Mouse (Mus musculus): ENCODE measurements around the gene Cd300a.

Cd300a gene

DNA sequence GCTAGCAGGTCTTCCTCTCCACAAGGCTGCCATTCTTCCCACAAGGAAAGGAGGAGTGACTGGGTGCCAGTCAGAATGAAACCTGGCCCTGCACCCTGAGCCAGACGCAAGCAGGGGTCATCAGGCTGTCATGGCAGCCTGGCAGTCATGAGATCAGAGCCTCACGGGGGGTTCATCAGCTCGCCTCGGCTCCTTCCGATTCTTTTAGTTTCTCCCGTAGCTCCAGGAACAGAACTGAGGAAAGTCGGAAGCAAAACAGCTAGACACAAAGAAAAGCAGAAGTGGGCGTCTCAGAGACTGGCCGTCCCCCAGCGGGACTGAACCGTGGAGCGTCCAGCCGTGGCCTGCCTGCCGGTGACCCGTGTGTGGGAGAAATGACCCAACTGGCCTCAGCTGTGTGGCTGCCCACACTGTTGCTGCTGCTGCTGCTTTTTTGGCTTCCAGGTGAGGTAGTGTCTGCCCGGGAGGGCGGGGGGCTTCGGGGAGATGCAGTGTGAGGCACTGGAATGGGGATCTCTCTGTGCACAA lies at the start of gene Cd300a:
TSS of gene Cd300a (plus strand) at position 51 of the 528 bp plus-strand sequence.
- peak; percentile 52 for DNase-seq (ENCODE audit: low read depth, low spot score)

DNA sequence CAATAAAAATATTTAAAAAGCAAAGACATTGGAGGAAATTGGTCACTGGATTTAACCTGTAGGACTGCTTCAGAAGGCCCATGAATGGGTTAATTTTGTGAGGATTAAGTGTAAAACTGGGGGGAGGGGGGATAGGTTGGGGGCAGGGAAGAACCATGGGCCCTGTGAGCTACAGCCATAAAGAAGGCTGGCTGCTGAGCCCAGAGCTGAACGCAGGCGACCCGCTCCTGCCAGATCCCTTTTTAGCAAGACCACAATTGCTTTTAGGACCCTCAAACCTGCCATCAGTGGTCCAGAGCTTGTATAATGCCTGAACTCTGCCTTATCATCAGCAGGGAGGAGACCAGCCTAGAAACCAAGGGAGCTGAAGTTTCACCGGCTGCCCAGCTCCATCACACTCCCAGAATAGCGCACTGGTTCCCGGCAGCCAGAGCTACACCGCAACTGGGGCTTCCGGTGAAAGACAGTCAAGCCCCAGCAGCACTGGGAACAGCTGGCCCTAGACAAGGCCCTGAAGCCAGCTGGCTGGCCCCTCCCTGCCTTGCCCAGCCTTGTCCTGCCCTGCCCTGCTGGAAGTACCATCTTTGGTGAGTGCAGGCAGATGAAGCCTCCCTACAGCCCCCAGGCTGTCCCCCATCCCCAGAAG lies 45.9 kb upstream of the Cd300a start:
- DNase-seq (ENCODE audit: low read depth, low spot score) = no peak

DNA sequence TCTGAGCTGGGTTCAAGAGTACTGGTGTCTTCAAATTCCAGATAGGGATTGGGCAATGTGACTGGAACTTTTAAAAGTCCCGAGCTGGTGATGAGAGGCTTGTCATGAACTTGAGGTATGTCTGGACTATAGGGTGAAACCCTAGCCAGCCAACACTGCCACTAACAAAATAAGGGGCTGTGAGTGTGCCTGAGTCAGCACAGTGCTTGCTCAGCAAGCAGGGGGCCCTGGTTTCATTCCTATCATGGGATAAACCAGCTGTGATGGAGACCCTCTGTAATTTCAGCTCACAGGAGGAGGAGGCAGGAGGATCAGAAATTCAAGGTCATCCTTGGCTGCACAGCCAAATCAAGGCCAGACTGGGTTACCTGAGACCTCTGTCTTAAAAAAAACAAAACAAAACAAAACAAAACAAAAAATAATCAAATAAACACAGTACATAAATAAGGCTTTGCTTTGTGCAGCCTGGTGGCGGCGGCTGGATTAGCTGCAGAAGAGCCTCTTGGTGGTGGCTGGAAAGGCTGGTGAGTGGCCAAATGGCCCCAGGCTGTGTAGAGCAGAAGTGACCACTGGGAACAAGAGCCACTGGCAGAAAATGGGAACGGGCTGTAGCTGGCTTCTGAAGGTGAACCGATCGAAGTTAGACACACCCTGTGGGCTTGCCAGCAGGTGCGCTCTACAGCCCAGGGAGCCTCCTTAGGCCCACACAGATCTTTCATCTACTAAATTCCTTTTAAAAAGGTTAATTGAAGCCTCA lies 45.2 kb upstream of the Cd300a start:
- DNase-seq (ENCODE audit: low read depth, low spot score) = no peak

DNA sequence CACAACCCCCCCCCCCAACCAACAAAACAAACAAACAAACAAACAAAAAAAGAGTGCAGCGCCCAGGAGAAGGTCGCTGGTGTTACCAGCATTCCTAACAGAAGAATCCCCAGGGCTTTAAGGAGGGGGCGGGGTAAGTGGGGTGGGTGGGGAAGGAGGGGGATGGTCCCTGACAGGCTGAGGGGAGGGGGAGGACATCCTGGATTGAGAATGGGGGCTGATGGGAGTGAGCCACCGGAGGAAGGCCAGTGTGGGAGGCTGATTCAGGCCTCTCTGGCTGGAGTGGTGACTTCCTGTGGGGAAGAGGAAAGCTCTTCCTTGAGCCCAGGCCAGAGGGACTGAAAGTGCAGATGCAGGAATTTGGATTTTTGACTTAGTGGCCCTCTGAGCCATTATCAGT lies 43.5 kb upstream of the Cd300a start:
- DNase-seq (ENCODE audit: low read depth, low spot score) = no peak

DNA sequence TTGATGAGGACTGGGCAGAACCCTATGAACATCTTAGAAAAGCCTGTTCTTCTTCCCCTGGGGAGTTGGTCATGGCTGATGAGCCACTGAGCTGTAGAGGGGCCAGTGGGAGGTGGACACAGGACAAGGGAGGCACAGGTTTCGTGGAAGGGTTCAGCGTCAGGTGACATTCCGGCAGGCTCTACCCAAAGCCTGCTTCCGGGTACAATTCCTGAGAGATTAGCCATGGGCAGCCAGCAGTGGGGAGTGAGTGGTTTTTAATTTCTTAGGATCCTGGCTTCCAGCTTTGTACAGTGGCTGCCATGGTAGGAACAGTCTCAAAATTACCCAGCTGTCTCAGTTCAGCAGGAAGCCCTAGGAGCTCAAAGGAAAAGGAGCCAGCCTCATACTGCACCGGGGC lies 42.8 kb upstream of the Cd300a start:
- DNase-seq (ENCODE audit: low read depth, low spot score) = no peak

DNA sequence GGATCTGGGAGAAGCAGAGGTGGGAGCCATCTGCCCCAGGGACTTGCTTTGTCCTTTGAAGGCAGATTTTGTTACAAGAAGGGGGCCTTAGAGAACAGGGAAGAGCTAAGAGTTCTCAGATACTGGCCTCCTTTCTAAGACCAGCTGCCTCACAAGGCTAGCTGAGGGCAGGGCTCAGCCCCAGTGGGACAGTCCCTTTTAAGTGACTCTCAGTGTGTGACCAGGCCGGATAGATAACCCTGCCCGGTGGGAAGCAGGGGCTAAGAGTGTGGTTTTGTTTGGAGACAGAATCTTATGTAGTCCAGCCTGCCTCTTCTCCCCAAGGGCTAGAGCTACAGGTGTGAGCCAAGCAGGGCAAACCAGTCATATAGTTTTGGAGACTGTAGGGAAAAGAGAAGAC lies 40.3 kb upstream of the Cd300a start:
- no peak for DNase-seq (ENCODE audit: low read depth, low spot score)

DNA sequence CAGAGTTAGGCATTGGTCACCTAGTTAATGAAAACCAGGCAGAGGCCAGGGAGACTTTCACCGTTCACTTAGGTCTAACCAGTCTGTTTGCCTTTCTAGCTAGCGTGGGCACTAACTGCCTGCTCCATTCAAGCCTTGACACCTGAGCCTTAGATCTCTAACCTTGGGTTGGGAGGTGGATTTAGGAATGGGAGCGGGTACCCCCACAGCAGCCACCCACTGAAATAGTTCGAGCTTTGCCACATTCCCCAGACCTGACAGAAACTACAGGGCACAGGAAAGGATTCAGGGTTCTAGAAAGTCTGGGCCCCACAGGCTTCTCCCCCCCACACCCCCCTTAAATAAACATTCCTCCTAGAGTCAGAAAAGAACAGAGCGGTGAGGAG lies 39.8 kb upstream of the Cd300a start:
- DNase-seq (ENCODE audit: low read depth, low spot score) = no peak

DNA sequence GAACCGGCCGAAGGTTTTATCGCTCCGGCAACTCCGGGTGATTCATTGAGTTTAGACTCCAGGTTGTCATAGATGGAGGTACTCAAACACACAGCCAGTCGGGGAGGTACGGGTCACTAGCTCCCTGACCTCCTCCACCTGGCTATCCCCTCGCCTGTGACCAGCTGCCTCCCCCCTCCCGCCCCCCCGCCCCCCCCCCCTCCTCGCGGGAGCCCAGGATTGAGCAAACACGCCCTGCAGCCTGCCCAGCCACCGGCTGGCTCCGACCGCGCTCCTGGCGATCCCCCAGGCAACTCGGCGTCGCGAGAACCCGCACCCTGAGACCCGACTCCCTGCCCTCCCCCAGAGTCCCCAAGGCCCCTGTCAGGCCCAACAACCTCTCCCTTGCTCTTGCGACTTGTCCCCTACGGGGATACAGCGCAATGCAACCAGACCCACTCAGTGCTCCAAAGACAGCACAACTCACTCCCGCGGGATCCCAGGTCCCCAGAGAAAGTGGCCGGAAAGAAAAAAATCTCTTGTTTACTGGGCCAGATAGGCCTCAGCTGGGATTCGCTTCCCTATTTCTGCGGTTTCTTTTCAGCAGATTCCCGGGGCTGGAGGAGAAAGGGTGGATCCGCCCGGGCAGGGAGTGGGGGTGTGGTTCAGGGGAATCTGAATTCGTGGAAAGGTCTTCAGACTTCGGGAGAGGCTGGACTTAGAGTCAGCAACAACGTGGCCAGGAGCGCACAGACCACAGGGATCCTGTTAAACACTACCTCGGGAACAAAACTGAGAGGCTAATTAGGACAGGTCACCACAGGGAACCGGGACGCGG lies 39.2 kb upstream of the Cd300a start, which contains the start of gene Gprc5c:
TSS of gene Gprc5c (plus strand) at position 701 of the 817 bp plus-strand sequence.
- DNase-seq (ENCODE audit: low read depth, low spot score) = no peak

DNA sequence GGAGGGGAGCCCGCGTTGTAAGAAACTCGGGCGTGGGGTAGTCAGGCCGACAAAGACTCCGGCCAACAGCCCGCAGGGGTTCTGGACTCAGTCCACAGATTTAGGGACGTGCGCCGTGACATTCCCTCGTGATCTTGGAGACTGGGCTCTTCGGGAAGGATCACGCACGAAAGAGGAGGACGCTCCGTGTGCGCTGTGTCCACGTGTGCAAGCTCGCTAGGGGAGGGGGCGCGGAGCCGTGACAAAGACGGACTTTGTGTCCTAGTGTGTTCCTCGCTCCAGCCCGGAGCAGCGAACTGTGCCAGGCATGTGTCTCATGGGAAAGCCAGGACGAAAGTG lies 38.6 kb upstream of the Cd300a start:
- no peak for DNase-seq (ENCODE audit: low read depth, low spot score)

DNA sequence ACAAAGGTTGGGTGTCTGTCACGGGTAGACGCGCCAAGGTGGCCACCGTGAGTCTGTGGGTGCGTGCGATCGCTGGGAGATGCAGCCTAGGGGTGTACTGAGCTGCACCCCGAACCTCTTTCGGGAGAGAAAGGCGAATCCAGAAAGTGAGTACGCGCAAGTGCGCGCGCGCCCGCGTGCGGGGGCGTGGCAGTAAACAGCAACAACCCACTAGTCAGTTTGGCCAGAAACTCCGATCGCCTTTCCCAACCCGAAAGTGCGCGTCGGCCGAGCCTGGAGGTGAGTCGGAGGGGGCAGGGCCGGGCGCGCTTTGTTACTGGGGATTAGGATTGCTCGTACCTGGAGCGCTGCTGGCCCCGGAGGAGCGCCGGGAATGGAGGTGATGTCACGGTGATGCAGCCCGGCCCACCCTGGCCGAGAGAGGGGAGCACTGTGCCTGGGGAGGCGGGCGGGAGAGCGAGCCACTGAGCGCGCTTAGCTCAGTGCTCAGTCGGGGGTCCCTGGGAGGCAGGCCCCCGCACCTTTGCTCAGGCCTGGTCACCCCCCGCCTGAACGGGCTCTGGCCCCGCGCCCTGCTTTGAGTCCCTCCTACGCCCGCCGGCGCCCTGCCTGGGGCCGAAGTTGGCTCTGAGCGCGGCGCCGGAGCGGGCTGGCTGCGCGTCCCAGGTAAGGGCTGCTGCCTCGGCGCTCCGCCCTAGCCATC lies 38.1 kb upstream of the Cd300a start:
- no peak for DNase-seq (ENCODE audit: low read depth, low spot score)

DNA sequence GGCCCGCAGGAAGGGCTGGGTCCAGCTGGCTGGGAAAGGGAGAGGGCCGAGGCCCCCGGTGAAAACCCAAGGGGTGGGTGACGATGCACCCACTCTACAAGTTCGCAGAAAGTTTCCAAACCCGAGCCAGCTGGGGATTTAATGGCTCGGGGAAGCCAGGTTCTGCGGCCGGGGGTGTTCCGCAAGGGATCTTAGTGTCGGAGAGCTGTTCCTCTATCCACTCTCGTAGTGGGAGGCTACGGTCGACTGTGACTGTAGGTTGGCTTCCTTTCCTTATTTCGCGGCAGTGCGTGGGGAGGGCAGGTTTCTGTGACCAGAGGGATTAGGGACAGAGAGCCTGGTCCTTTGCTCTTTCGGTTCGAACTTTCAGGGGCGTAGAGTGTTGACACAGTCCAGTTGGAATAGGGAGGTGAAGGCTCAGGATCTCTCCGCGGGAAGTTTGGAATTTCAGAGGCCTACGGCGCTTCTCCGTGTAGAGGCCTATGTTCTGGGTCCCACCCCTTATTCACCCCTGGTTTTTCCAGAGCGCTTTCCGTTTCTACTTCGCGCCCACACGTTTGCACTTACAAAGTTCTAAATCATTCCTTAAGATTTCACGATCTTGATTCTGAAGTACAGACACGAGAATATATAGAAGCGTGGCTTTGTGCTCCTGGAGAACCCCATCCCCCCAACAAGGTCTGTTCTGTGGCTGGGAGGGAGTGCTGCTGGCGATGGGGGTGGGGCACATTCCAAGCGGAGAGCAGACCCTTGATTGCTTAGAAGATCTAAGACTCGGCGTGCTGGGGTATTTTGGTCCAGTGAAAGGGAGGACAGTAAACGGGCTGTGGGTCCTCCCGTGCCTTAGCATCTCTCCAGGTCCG lies 37.3 kb upstream of the Cd300a start:
- no peak for DNase-seq (ENCODE audit: low read depth, low spot score)

DNA sequence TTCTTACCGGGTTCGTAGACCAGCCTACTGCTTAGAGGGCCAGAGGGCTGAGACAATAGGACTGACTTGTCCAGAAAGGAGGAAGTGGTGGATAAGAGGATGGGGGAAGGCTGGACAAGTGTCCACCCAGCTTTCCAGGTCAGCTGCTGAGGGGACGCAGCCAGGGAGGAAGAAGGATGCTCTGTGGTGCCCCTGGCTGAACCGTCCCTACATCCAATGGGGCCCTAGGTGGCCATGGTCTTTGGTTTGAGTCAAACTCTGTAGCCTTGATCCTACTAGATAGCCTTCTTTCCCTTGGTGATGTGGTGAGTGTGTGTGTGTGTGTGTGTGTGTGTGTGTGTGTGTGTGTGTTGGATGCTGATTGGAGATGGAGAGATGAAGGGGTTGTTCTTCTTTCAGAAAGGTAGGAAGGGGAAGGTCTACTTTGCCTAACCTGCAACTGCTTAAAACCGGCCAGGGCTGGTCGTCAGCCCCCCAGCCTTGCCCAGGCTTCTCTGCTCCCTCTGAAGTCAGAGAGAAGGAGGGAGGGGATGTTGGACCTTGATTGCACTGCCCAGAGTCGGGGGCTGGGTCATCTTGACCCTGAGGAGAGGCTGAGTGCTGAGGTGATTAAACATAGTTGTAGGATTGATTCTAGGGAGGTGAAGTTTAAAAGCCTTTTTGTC lies 36.5 kb upstream of the Cd300a start:
- no peak for DNase-seq (ENCODE audit: low read depth, low spot score)

DNA sequence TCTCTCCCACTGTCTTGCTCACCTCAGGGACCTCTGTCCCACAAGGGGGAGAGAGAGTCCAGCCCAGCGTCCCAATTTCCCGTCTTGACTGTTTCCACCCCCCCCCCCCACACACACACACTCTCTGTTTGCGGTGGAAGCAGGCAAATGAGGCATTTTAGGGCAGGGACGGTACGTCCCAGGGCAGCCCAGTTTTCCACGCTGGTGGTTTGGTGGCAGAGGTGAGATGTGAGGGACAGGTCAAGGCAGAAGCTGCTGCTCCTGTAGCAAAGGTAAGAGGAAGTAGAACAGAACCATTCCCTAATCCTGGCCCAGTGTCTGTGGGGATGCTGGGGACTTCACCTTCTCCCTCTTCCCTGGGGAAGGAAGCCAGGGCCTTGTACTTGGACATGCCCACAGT lies 35.3 kb upstream of the Cd300a start:
- DNase-seq (ENCODE audit: low read depth, low spot score) = no peak

DNA sequence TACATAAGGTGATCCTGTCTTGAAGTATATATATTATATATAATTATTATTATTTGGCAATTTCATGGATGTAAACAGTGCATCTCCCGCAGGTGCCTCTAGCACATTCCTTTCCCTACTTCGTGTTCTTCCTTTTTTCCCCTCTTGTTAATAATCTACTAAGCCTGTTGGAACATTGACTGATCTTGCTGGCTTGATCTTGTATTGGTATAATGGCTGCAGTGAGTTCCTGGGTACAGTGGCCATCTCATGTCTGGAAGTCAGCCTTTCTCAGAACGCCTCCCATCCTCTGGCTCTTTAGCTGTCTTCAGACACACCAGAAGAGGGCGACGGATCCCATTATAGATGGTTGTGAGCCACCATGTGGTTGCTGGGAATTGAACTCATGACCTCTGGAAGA lies 33.7 kb upstream of the Cd300a start:
- DNase-seq (ENCODE audit: low read depth, low spot score) = no peak

DNA sequence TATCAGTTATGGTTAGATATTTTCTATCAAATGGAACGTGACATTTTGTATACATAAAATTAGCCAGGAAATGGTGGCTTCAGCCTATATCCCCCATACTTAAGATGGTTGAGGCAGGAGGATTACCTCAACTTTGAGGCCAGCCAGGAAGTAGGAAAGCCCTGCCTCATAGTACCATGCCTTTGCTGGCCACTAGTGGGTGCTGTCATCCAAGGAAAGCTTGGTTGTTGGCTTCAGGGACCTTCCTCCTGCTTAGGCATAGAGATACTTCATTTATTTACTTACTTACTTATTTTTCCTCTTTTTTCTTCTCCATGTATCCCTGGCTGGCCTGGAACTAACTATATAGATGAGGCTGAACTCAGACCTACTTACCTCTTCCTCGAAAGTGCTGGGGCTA lies 31.2 kb upstream of the Cd300a start:
- DNase-seq (ENCODE audit: low read depth, low spot score) = peak; percentile 66

DNA sequence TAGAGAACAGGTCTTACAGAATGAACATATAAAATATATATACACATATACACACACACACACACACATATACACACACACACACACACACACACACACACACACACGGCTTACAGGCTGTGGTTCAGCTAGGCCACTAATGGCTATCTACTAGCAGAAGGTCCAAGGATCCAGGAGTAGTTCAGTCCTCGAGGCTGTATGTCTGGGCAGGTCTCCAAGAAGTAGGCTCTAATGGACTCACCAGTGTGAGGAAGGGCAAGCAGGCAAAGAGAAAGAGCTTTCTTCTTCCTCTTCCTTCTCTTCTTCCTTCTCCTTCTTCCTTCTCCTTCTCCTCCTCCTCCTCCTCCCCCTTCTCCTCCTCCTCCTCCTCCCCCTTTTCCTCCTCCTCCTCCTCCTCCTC lies 28.8 kb upstream of the Cd300a start:
- no peak for DNase-seq (ENCODE audit: low read depth, low spot score)

DNA sequence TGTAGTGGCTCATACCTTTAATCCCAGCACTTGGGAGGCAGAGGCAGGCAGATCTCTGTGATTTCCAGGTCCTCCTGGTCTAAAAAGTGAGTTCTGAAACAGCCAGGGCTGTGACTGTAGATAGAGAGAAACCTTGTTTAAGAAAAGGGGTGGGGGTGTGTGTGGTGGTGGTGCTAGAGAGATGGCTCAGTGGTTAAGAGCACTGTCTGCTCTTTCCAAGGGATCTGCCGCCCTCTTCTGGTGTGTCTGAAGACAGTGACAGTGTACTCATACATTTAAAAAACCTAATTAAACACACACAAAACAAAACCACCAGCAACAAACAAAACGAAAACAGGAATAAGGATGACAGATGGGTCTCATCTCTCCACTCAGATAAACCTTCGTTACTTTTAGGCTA lies 27.2 kb upstream of the Cd300a start:
- peak; percentile 43 for DNase-seq (ENCODE audit: low read depth, low spot score)

DNA sequence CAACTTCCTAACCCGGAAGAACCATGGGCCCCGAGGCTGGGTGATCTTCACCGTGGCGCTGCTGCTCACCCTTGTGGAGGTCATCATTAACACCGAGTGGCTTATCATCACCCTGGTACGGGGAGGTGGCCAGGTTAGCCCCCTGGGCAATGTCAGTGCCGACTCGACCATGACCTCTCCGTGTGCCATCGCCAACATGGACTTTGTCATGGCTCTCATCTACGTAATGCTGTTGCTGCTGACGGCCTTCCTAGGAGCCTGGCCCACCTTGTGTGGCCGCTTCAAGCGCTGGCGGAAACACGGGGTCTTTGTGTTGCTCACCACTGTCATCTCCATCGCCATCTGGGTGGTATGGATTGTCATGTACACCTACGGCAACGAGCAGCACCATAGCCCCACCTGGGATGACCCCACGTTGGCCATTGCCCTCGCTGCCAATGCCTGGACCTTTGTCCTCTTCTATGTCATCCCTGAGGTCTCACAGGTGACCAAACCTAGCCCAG lies 25.9 kb upstream of the Cd300a start:
- no peak for DNase-seq (ENCODE audit: low read depth, low spot score)

DNA sequence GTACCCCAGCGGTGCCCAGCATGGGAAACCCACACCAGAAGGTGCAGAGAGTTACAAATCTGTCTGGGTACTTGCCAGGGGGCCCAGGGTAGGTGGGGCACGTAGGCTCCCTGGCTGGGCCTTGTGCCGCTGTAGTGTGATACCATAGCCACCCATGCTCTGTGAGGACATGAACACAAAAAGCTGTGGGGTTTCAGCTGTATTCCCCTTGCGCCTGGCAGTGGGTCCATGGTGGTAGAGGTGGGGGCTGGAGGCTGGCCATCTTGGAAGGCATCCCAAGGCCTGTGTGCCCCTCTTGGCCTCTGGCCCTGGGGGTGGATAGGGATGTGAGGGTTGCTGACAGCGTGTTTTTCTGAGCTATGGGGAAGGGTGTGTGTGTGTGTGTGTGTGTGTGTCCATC lies 23.8 kb upstream of the Cd300a start:
- no peak for DNase-seq (ENCODE audit: low read depth, low spot score)
